In the genomic region with DNA sequence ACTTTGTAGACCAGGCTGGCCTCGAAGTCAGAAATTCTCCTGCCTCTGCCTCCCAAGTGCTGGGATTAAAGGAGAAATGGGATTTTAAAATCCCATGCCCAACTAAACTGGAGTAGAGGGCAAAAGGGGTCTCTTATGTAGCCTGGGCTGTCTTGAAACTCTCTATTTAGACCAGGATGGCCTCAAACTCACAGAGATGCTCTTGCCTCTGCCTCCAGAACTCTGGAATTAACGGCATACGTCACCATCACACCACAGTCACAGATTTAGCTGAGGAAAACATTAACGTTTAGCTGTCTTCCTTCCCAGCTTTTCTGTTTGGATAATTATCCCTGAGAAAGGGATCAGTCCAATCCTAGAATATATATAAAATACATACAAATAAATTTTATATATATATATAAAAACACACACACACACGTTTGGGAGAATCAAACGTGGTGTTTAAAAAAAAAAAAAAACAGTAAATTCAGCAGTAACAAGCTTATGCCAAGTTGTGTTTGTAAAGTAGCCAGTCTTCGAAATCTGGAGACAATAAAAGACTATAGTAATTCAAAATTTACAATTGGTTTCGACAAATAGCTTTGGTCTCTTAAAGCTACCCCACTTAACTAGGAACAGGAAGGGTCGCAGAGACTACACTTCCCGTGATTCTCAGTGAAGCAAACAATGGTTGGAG, we compare ENCODE assay signal across 8 mouse cellular contexts. TPM values are rescaled to one million over a fixed set of nuclear protein-coding genes. Genes with fewer than 3 reads are reported as not detected.
DNase-seq lines count a peak whose midpoint lies in the region; ATAC-seq and TF ChIP-seq lines count a peak whose summit lies in the region.

No protein-coding gene starts in this region.

- DNase-seq in layer of hippocampus, adult 2 months (ENCODE audit: low spot score in 2 of 2) = no peak
- no peak for DNase-seq in layer of hippocampus, adult 18-20 months (ENCODE audit: low spot score in 2 of 2)
- no peak for DNase-seq in embryonic facial prominence, embryonic 10.5 days (ENCODE audit: low spot score)
- DNase-seq in liver, embryonic 13.5 days = no peak
- DNase-seq in thymus, postnatal 4 days = no peak
- no peak for DNase-seq in adipocyte (ENCODE audit: low spot score)

- H3K9me3 ChIP-seq in forebrain, embryonic 12.5 days = no peaks in the 10 kb centered on the region
- no peaks in the 10 kb centered on the region for H3K9me3 ChIP-seq in forebrain, embryonic 15.5 days
- H3K9me3 ChIP-seq in embryonic facial prominence, embryonic 10.5 days = no peaks in the 10 kb centered on the region
- no peaks in the 10 kb centered on the region for H3K9me3 ChIP-seq in liver, embryonic 13.5 days (replicated peaks)

- H3K36me3 ChIP-seq in forebrain, embryonic 12.5 days (replicated peaks) = peaks cover 61% of the 10 kb centered on the region
- peaks cover 42% of the 10 kb centered on the region for H3K36me3 ChIP-seq in forebrain, embryonic 15.5 days
- peaks cover 72% of the 10 kb centered on the region for H3K36me3 ChIP-seq in embryonic facial prominence, embryonic 10.5 days (replicated peaks)
- peaks cover 49% of the 10 kb centered on the region for H3K36me3 ChIP-seq in liver, embryonic 13.5 days

- 48% methylated on average over 10 of the region's 10 CpGs for WGBS in forebrain, embryonic 12.5 days
- 46% methylated on average over 10 of the region's 10 CpGs for WGBS in forebrain, embryonic 15.5 days
- 49% methylated on average over 10 of the region's 10 CpGs for WGBS in embryonic facial prominence, embryonic 10.5 days
- 38% methylated on average over 10 of the region's 10 CpGs for WGBS in liver, embryonic 13.5 days (ENCODE audit: insufficient replicate concordance)

- no peak overlapping the region for H3K27ac ChIP-seq in forebrain, embryonic 12.5 days
- no peak overlapping the region for H3K27ac ChIP-seq in forebrain, embryonic 15.5 days (replicated peaks)
- peak overlapping the region; percentile 44; the same call in 1 of the 2 replicates for H3K27ac ChIP-seq in layer of hippocampus, adult 2 months
- no peak overlapping the region for H3K27ac ChIP-seq in embryonic facial prominence, embryonic 10.5 days (replicated peaks)
- no peak overlapping the region for H3K27ac ChIP-seq in liver, embryonic 13.5 days

- H3K9ac ChIP-seq in forebrain, embryonic 12.5 days = no peak overlapping the region
- no peak overlapping the region for H3K9ac ChIP-seq in forebrain, embryonic 15.5 days (replicated peaks)
- no peak overlapping the region for H3K9ac ChIP-seq in liver, embryonic 13.5 days

- H3K4me3 ChIP-seq in forebrain, embryonic 12.5 days (replicated peaks) = peak overlapping the region; percentile 92; the same call in 1 of the 2 replicates
- no peak overlapping the region for H3K4me3 ChIP-seq in forebrain, embryonic 15.5 days
- H3K4me3 ChIP-seq in layer of hippocampus, adult 2 months = peak overlapping the region; percentile 37
- peak overlapping the region; percentile 95; the same call in 1 of the 2 replicates for H3K4me3 ChIP-seq in embryonic facial prominence, embryonic 10.5 days
- peak overlapping the region; percentile 34 for H3K4me3 ChIP-seq in liver, embryonic 13.5 days (replicated peaks)

- no peak for TF ChIP-seq CTCF in layer of hippocampus, adult 2 months (conservative IDR thresholded peaks at IDR 0.05)

- 0 out of 2 replicates have a peak overlapping the region, but pooled peaks have one; percentile 89 for H3K4me2 ChIP-seq in forebrain, embryonic 12.5 days
- no peak overlapping the region for H3K4me2 ChIP-seq in forebrain, embryonic 15.5 days (replicated peaks)
- H3K4me2 ChIP-seq in liver, embryonic 13.5 days = peak overlapping the region; percentile 37

- H3K4me1 ChIP-seq in forebrain, embryonic 12.5 days = peaks cover 26% of the 10 kb centered on the region
- H3K4me1 ChIP-seq in forebrain, embryonic 15.5 days = peaks cover 26% of the 10 kb centered on the region
- H3K4me1 ChIP-seq in embryonic facial prominence, embryonic 10.5 days = peaks cover 23% of the 10 kb centered on the region
- H3K4me1 ChIP-seq in liver, embryonic 13.5 days (replicated peaks) = peaks cover 42% of the 10 kb centered on the region

- H3K27me3 ChIP-seq in forebrain, embryonic 12.5 days = no peaks in the 10 kb centered on the region
- no peaks in the 10 kb centered on the region for H3K27me3 ChIP-seq in forebrain, embryonic 15.5 days
- no peaks in the 10 kb centered on the region for H3K27me3 ChIP-seq in embryonic facial prominence, embryonic 10.5 days (replicated peaks; ENCODE audit: low read depth, poor library complexity, severe bottlenecking)
- no peaks in the 10 kb centered on the region for H3K27me3 ChIP-seq in liver, embryonic 13.5 days

- ATAC-seq in forebrain, embryonic 12.5 days (ENCODE audit: low FRiP score) = no peak
- ATAC-seq in forebrain, embryonic 15.5 days (replicated peaks) = no peak
- ATAC-seq in liver, embryonic 13.5 days (ENCODE audit: low read depth) = no peak

RNA-seq across cellular contexts. Expression of a gene that starts 0.5 kb away (rescaled TPM):
- 834 and 882 TPM in 2 replicates for polyA plus RNA-seq in forebrain, embryonic 12.5 days (2016; fragmentation: Nextera tagmentation; extraction: Ambion mirVana)
- 1,124 and 1,145 TPM in 2 replicates for polyA plus RNA-seq in forebrain, embryonic 15.5 days (2015; fragmentation: Nextera tagmentation; extraction: Ambion mirVana)
- 100 to 1,000 TPM; 712 to 736 TPM for total RNA-seq in layer of hippocampus, adult 2 months (2021)
- 100 to 1,000 TPM; 702 to 704 TPM for total RNA-seq in layer of hippocampus, adult 18-20 months (2021)
- 604 and 650 TPM in 2 replicates for polyA plus RNA-seq in embryonic facial prominence, embryonic 10.5 days (2016; fragmentation: Nextera tagmentation; extraction: Ambion mirVana)
- 413 and 466 TPM in 2 replicates for polyA plus RNA-seq in liver, embryonic 13.5 days (2015; fragmentation: Nextera tagmentation; extraction: Ambion mirVana)

RNA-seq across cellular contexts. Expression of a gene that starts 13.6 kb away (rescaled TPM):
- 60.9 and 74.3 TPM in 2 replicates for polyA plus RNA-seq in forebrain, embryonic 12.5 days (2016; fragmentation: Nextera tagmentation; extraction: Ambion mirVana)
- polyA plus RNA-seq in forebrain, embryonic 15.5 days (2015; fragmentation: Nextera tagmentation; extraction: Ambion mirVana) = 74.0 and 74.5 TPM in 2 replicates
- total RNA-seq in layer of hippocampus, adult 2 months (2021) = 10 to 100 TPM; 85.1 to 93.0 TPM
- 100 to 1,000 TPM; 100 TPM for total RNA-seq in layer of hippocampus, adult 18-20 months (2021)
- polyA plus RNA-seq in embryonic facial prominence, embryonic 10.5 days (2016; fragmentation: Nextera tagmentation; extraction: Ambion mirVana) = 57.2 and 59.6 TPM in 2 replicates
- 27.0 and 27.9 TPM in 2 replicates for polyA plus RNA-seq in liver, embryonic 13.5 days (2015; fragmentation: Nextera tagmentation; extraction: Ambion mirVana)

RNA-seq across cellular contexts. Expression of a gene that starts 18.0 kb away (rescaled TPM):
- polyA plus RNA-seq in forebrain, embryonic 12.5 days (2016; fragmentation: Nextera tagmentation; extraction: Ambion mirVana) = 43.9 and 51.2 TPM in 2 replicates
- polyA plus RNA-seq in forebrain, embryonic 15.5 days (2015; fragmentation: Nextera tagmentation; extraction: Ambion mirVana) = 33.3 and 33.7 TPM in 2 replicates
- 10 to 100 TPM; 56.5 to 56.9 TPM for total RNA-seq in layer of hippocampus, adult 2 months (2021)
- 10 to 100 TPM; 51.9 to 55.7 TPM for total RNA-seq in layer of hippocampus, adult 18-20 months (2021)
- 33.0 and 35.1 TPM in 2 replicates for polyA plus RNA-seq in embryonic facial prominence, embryonic 10.5 days (2016; fragmentation: Nextera tagmentation; extraction: Ambion mirVana)
- polyA plus RNA-seq in liver, embryonic 13.5 days (2015; fragmentation: Nextera tagmentation; extraction: Ambion mirVana) = 3.7 and 4.8 TPM in 2 replicates

RNA-seq across cellular contexts. Expression of a gene that starts 36.1 kb away (rescaled TPM):
- 120 and 125 TPM in 2 replicates for polyA plus RNA-seq in forebrain, embryonic 12.5 days (2016; fragmentation: Nextera tagmentation; extraction: Ambion mirVana)
- polyA plus RNA-seq in forebrain, embryonic 15.5 days (2015; fragmentation: Nextera tagmentation; extraction: Ambion mirVana) = 96.8 and 98.9 TPM in 2 replicates
- 10 to 100 TPM; 48.9 to 50.4 TPM for total RNA-seq in layer of hippocampus, adult 2 months (2021)
- 10 to 100 TPM; 54.3 to 54.7 TPM for total RNA-seq in layer of hippocampus, adult 18-20 months (2021)
- 157 and 169 TPM in 2 replicates for polyA plus RNA-seq in embryonic facial prominence, embryonic 10.5 days (2016; fragmentation: Nextera tagmentation; extraction: Ambion mirVana)
- 71.1 and 75.5 TPM in 2 replicates for polyA plus RNA-seq in liver, embryonic 13.5 days (2015; fragmentation: Nextera tagmentation; extraction: Ambion mirVana)

RNA-seq across cellular contexts. Expression of a gene that starts 54.5 kb away (rescaled TPM):
- 2.0 and 2.8 TPM in 2 replicates for polyA plus RNA-seq in forebrain, embryonic 12.5 days (2016; fragmentation: Nextera tagmentation; extraction: Ambion mirVana)
- 4.3 and 5.3 TPM in 2 replicates for polyA plus RNA-seq in forebrain, embryonic 15.5 days (2015; fragmentation: Nextera tagmentation; extraction: Ambion mirVana)
- total RNA-seq in layer of hippocampus, adult 2 months (2021) = 10 to 100 TPM; 25.2 to 27.2 TPM
- total RNA-seq in layer of hippocampus, adult 18-20 months (2021) = 10 to 100 TPM; 21.2 to 23.7 TPM
- polyA plus RNA-seq in embryonic facial prominence, embryonic 10.5 days (2016; fragmentation: Nextera tagmentation; extraction: Ambion mirVana) = 2.0 and 3.0 TPM in 2 replicates
- 0.21 and 0.23 TPM in 2 replicates for polyA plus RNA-seq in liver, embryonic 13.5 days (2015; fragmentation: Nextera tagmentation; extraction: Ambion mirVana)
